Mouse (Mus musculus) C3H10T1/2 (cell line): ENCODE data around the gene Asic5. TPM values are rescaled to one million over a fixed set of nuclear protein-coding genes. Genes with fewer than 3 reads are reported as not detected.

Experiments used
- polyA plus RNA-seq, 2 experiments: library from polyadenylated mRNA; unstranded; fragments of >200 nt; fragmentation: generic; extraction: Trizol; gene quantifications; one replicate each; pipeline ENCODE4 v1.2.1; 2012; ENCODE audit warnings: missing spikeins in 2 of 2

The Asic5 gene
- polyA plus RNA-seq, result not detected

DNA sequence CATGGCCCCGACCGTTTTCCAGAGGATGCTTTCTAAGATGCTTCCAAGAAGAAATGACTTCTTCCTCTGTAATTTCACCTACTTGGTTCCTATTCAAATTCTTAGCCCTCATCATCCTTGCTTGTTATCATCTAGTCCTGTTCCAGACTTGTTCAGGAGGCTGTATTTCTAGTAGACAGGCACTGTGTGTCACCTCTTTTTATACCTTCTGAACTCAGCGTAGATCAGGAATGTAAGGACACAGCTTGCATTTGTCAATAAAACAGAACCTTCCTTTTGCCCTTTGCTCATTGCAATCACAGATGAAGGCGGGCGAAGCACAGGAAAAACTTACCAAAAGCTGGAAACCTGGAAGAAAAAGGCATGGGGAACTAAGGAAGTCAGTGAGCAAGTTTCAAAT lies at the start of gene Asic5:
Asic5 (plus strand) TSS at position 301 of the 400 bp plus-strand sequence.

DNA sequence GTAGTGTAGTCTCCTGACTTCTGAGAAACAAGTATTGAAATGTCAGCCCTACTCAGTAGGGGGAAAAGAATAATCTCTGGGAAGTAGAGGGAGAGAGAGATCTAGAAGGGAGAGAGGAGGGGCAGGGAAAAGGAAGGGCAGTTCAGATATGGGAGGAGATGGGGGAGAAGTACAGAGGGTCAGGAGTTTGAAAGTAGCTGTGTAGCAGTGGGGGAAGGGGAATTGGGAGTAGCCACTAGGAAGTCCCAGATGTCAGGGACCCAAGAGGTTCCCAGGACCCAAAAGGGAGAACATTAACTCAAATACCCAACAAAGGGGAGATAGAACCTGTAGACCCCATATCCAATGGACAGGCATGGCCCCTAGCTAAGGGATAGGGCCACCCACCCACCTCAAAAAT lies 6.0 kb upstream of the Asic5 start, which contains the start of gene Tdo2:
Tdo2 (minus strand) TSS at position 101 of the 400 bp plus-strand sequence.

Other genes starting within 250 kb of the Asic5 start
- gene Ctso, start 49.7 kb upstream of the Asic5 start, polyA plus RNA-seq, result 1 to 10 TPM in 1 of 2 experiments, under 1 TPM in 1; 0.11 to 5.0 TPM
- gene Tdo2, start 6.1 kb upstream of the Asic5 start, polyA plus RNA-seq, result under 1 TPM in 1 of 2 experiments, not detected in 1; 0.02 TPM
- not detected for gene Gucy1b1, start 92.4 kb downstream of the Asic5 start, polyA plus RNA-seq
- not detected for gene Gucy1a1, start 163.5 kb downstream of the Asic5 start, polyA plus RNA-seq